Mouse (Mus musculus) megakaryocyte, embryonic 14.5 days (primary cell): ENCODE measurements around the gene Usp44.

Experiments
- FLI1 ChIP-seq: IDR thresholded peaks from 2 replicates; pipeline ENCODE4 v1.6.1; 2012; ENCODE audit warnings: low read length, inconsistent platforms, mixed read lengths
- GATA1 ChIP-seq: IDR thresholded peaks from 3 replicates; pipeline ENCODE4 v1.6.1; 2012; ENCODE audit warnings: mixed read lengths, low read length, inconsistent platforms, borderline replicate concordance

DNA sequence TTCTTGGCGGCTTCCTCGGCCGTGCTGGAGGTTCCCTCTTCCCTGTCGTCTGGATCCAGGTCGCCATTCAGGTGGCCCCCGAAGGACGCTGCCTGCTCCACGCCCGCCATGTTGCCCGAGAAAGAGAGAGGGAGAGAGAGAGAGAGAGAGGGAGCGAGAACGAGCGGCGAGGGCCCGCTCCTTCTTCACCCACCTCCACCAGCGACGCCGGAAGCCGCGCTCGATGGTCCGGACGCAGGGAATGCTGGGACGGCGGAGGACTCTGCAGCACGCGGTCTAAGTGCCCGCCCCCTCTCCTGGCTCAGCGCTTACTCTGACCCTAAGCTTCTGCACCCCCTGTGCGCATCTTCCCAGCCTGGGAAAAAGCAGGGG is 58.2 kb downstream of the Usp44 start:
- TF ChIP-seq GATA1 (no peak), FLI1 (no peak)
